Mouse (Mus musculus) myocyte (in vitro differentiated cells): ENCODE data around the gene Agpat4. TPM values are rescaled to one million over a fixed set of nuclear protein-coding genes. Genes with fewer than 3 reads are reported as not detected.

Experiments used
- H3K27me3 ChIP-seq: one replicate; pipeline ENCODE4 v1.6.1; 2011; ENCODE audit not compliant: control insufficient read depth, insufficient read depth, insufficient read length
- H3K36me3 ChIP-seq: one replicate; pipeline ENCODE4 v1.6.1; 2011; ENCODE audit not compliant: control insufficient read depth, insufficient read depth
- H3K4me2 ChIP-seq: one replicate; pipeline ENCODE4 v1.6.1; 2011; ENCODE audit warnings: low read depth, control low read depth
- H3K4me3 ChIP-seq: one replicate; pipeline ENCODE4 v1.5.1; 2011; ENCODE audit warnings: mild to moderate bottlenecking, control low read depth, moderate library complexity
- H3K79me2 ChIP-seq: one replicate; pipeline ENCODE4 v1.6.1; 2011; ENCODE audit not compliant: control insufficient read depth, insufficient read depth
- H3ac ChIP-seq: one replicate; pipeline ENCODE4 v1.6.1; 2011; ENCODE audit not compliant: control insufficient read depth, insufficient read length
- CEBPB ChIP-seq: IDR thresholded peaks from 2 replicates; pipeline ENCODE4 v1.6.1; 2011; ENCODE audit warnings: mild to moderate bottlenecking, moderate library complexity; ENCODE audit not compliant: poor library complexity, insufficient read depth, severe bottlenecking
- E2F4 ChIP-seq: IDR thresholded peaks from one replicate; pipeline ENCODE4 v1.6.1; 2011; ENCODE audit warnings: mild to moderate bottlenecking, control low read depth, moderate library complexity; ENCODE audit not compliant: insufficient read depth
- MAX ChIP-seq: IDR thresholded peaks from one replicate; pipeline ENCODE4 v1.6.1; 2011; ENCODE audit warnings: low read depth, mild to moderate bottlenecking, control low read depth
- MYOD1 ChIP-seq, 3 experiments: IDR thresholded peaks; one replicate each; pipeline ENCODE4 v1.6.1; 2011; ENCODE audit warnings: control low read depth in 2 of 3, low read depth in 2 of 3, mild to moderate bottlenecking in 2 of 3, moderate library complexity in 1 of 3; ENCODE audit not compliant: insufficient read length in 2 of 3, control insufficient read depth in 1 of 3
- MYOG ChIP-seq, 3 experiments: IDR thresholded peaks; one replicate each; pipeline ENCODE4 v1.6.1; 2011; ENCODE audit warnings: control low read depth in 2 of 3, low read depth in 2 of 3, mild to moderate bottlenecking in 2 of 3; ENCODE audit not compliant: insufficient read length in 2 of 3, control insufficient read depth in 1 of 3, insufficient read depth in 1 of 3
- POLR2A ChIP-seq: IDR thresholded peaks from one replicate; pipeline ENCODE4 v1.6.1; 2011; ENCODE audit warnings: low read depth, mild to moderate bottlenecking, control low read depth, moderate library complexity; ENCODE audit not compliant: insufficient read length
- POLR2AphosphoS2 ChIP-seq: IDR thresholded peaks from one replicate; pipeline ENCODE4 v1.6.1; 2011; ENCODE audit warnings: low read depth, control low read depth; ENCODE audit not compliant: insufficient read length
- REST ChIP-seq: IDR thresholded peaks from one replicate; pipeline ENCODE4 v1.6.1; 2011; ENCODE audit warnings: mild to moderate bottlenecking, control low read depth, moderate library complexity; ENCODE audit not compliant: insufficient read depth, insufficient read length
- SRF ChIP-seq: IDR thresholded peaks from one replicate; pipeline ENCODE4 v1.6.1; 2011; ENCODE audit warnings: low read depth; ENCODE audit not compliant: control insufficient read depth, insufficient read length
- TCF12 ChIP-seq: IDR thresholded peaks from one replicate; pipeline ENCODE4 v1.6.1; 2011; ENCODE audit warnings: mild to moderate bottlenecking, control low read depth; ENCODE audit not compliant: poor library complexity, insufficient read depth, severe bottlenecking
- TCF3 ChIP-seq: IDR thresholded peaks from one replicate; pipeline ENCODE4 v1.6.1; 2011; ENCODE audit warnings: low read depth, control low read depth; ENCODE audit not compliant: insufficient read length
- USF1 ChIP-seq: IDR thresholded peaks from one replicate; pipeline ENCODE4 v1.6.1; 2011; ENCODE audit warnings: low read depth, mild to moderate bottlenecking, control low read depth, moderate library complexity
- polyA plus RNA-seq: library from polyadenylated mRNA; unstranded; fragments of >200 nt; fragmentation: generic; extraction: Trizol; gene quantifications from one replicate; pipeline ENCODE4 v1.2.1, GENCODE M21; 2012; ENCODE audit warnings: missing spikeins

Gene Agpat4
- polyA plus RNA-seq, 1 experiment = 35.8 TPM

GRCm38 (mm10) chr17:12143948-12144364 lies 25.5 kb downstream of the Agpat4 start:
- TF ChIP-seq MYOD1 (IDR thresholded peaks at IDR 0.05; ENCODE audit: control insufficient read depth in 1 of 3, insufficient read length in 2 of 3, low read depth in 2 of 3) (no peak), TCF3 (no peak), MYOG (IDR thresholded peaks at IDR 0.05; ENCODE audit: control insufficient read depth in 1 of 3, insufficient read depth in 1 of 3, insufficient read length in 2 of 3, low read depth in 2 of 3) (no peak), SRF (no peak), POLR2A (no peak), REST (no peak)
- Histone ChIP-seq H3K4me2 (no peak overlapping the region), H3K36me3 (no peaks in the 10 kb centered on the region), H3K79me2 (peaks cover 19% of the 10 kb centered on the region), H3K27me3 (no peaks in the 10 kb centered on the region), H3ac (no peak overlapping the region), H3K4me3 (no peak overlapping the region)

- peaks cover 19% of the 10 kb centered on the region for H3K79me2 ChIP-seq
- TF ChIP-seq MAX = no peak
- no peak for TF ChIP-seq TCF3
- TF ChIP-seq CEBPB = no peak
- TF ChIP-seq POLR2AphosphoS2 = no peak
- TF ChIP-seq REST = no peak
- TF ChIP-seq POLR2A = no peak
- no peak for TF ChIP-seq E2F4
- no peak for TF ChIP-seq SRF
- no peak for TF ChIP-seq MYOD1 (IDR thresholded peaks at IDR 0.05; ENCODE audit: control insufficient read depth in 1 of 3, insufficient read length in 2 of 3, low read depth in 2 of 3)
- no peak for TF ChIP-seq TCF12
- TF ChIP-seq USF1 = no peak
- no peak for TF ChIP-seq MYOG (IDR thresholded peaks at IDR 0.05; ENCODE audit: control insufficient read depth in 1 of 3, insufficient read depth in 1 of 3, insufficient read length in 2 of 3, low read depth in 2 of 3)
- no peaks in the 10 kb centered on the region for H3K27me3 ChIP-seq
- H3ac ChIP-seq = no peak overlapping the region
- no peak overlapping the region for H3K4me2 ChIP-seq
- H3K36me3 ChIP-seq = no peaks in the 10 kb centered on the region
- H3K4me3 ChIP-seq = no peak overlapping the region
Measured at GRCm38 (mm10) chr17:12146132-12146681, 27.7 kb downstream of the Agpat4 start.

GRCm38 (mm10) chr17:12147830-12148229 lies 29.3 kb downstream of the Agpat4 start:
- TF ChIP-seq MAX (no peak), POLR2AphosphoS2 (no peak), TCF12 (no peak), USF1 (no peak), REST (no peak), SRF (no peak)
- H3K36me3 ChIP-seq = no peaks in the 10 kb centered on the region
- no peaks in the 10 kb centered on the region for H3K27me3 ChIP-seq
- no peak overlapping the region for H3K4me3 ChIP-seq
- peaks cover 13% of the 10 kb centered on the region for H3K79me2 ChIP-seq
- no peak overlapping the region for H3K4me2 ChIP-seq
- H3ac ChIP-seq = no peak overlapping the region

- Histone ChIP-seq H3K36me3 (no peaks in the 10 kb centered on the region), H3K4me2 (no peak overlapping the region), H3K4me3 (no peak overlapping the region), H3K27me3 (no peaks in the 10 kb centered on the region), H3K79me2 (peaks cover 7% of the 10 kb centered on the region), H3ac (no peak overlapping the region)
- no peak for TF ChIP-seq MYOG (IDR thresholded peaks at IDR 0.05; ENCODE audit: control insufficient read depth in 1 of 3, insufficient read depth in 1 of 3, insufficient read length in 2 of 3, low read depth in 2 of 3)
- TF ChIP-seq SRF = no peak
- TF ChIP-seq TCF3 = no peak
- no peak for TF ChIP-seq USF1
- TF ChIP-seq TCF12 = no peak
- no peak for TF ChIP-seq POLR2AphosphoS2
- no peak for TF ChIP-seq CEBPB
- no peak for TF ChIP-seq MYOD1 (IDR thresholded peaks at IDR 0.05; ENCODE audit: control insufficient read depth in 1 of 3, insufficient read length in 2 of 3, low read depth in 2 of 3)
- no peak for TF ChIP-seq REST
Measured at GRCm38 (mm10) chr17:12149232-12149861, 30.8 kb downstream of the Agpat4 start.

- H3ac ChIP-seq = no peak overlapping the region
- H3K4me3 ChIP-seq = no peak overlapping the region
- no peak for TF ChIP-seq SRF
- TF ChIP-seq POLR2AphosphoS2 = no peak
- no peak for TF ChIP-seq E2F4
- no peak for TF ChIP-seq USF1
- TF ChIP-seq CEBPB = no peak
- TF ChIP-seq TCF12 = no peak
- no peak for TF ChIP-seq MAX
- TF ChIP-seq TCF3 = no peak
- no peak for TF ChIP-seq REST
- TF ChIP-seq MYOD1 (IDR thresholded peaks at IDR 0.05; ENCODE audit: control insufficient read depth in 1 of 3, insufficient read length in 2 of 3, low read depth in 2 of 3) = no peak
- H3K4me2 ChIP-seq = no peak overlapping the region
- no peaks in the 10 kb centered on the region for H3K36me3 ChIP-seq
- no peaks in the 10 kb centered on the region for H3K27me3 ChIP-seq
- no peaks in the 10 kb centered on the region for H3K79me2 ChIP-seq
Measured at GRCm38 (mm10) chr17:12150970-12151369, 32.5 kb downstream of the Agpat4 start.
